Mouse (Mus musculus) small intestine, adult 2 months (tissue): ENCODE measurements around the gene Gpr37.

Source experiments
- CTCF ChIP-seq: fragments of 200-500 bp; IDR thresholded peaks from 2 replicates; pipeline ENCODE4 v1.5.1; 2012; ENCODE audit warnings: low read depth, mild to moderate bottlenecking, control low read depth, inconsistent platforms, low read length, moderate library complexity, mixed read lengths; ENCODE audit not compliant: insufficient replicate concordance, insufficient read length; ENCODE audit errors: extremely low read depth
- POLR2A ChIP-seq: fragments of 200-500 bp; IDR thresholded peaks from 2 replicates; pipeline ENCODE4 v1.6.1; 2012; ENCODE audit warnings: low read depth, mild to moderate bottlenecking, control low read depth, inconsistent platforms, low read length, moderate library complexity

- TF ChIP-seq CTCF (no peak), POLR2A (no peak)
Observed at GRCm38 (mm10) chr6:25675111-25675510, 15.4 kb downstream of the Gpr37 start.
